Mouse (Mus musculus) stomach, embryonic 16.5 days (tissue): ENCODE measurements around the gene Atxn1. TPM values are rescaled to one million over a fixed set of nuclear protein-coding genes. Genes with fewer than 3 reads are reported as not detected.

Experiments used
- ATAC-seq: fragments of 200-750 bp; cut with Nextera tagmentation; 2 replicates; pipeline ENCODE4 v1.8.0; 2017; ENCODE audit warnings: moderate number of reproducible peaks, moderate TSS enrichment; ENCODE audit not compliant: insufficient read depth, low FRiP score
- H3K27ac ChIP-seq: fragments of 300-500 bp; sonication (generic); 2 replicates; pipeline ENCODE4 v1.5.1; 2014; ENCODE audit warnings: low read length
- H3K27me3 ChIP-seq: fragments of 300-500 bp; sonication (generic); 2 replicates; pipeline ENCODE4 v1.6.1; 2014; ENCODE audit warnings: low read length, control low read depth, mixed read lengths; ENCODE audit not compliant: control insufficient read depth, insufficient read depth
- H3K36me3 ChIP-seq: fragments of 300-500 bp; sonication (generic); 2 replicates; pipeline ENCODE4 v1.6.1; 2014; ENCODE audit warnings: low read length; ENCODE audit not compliant: control insufficient read depth, insufficient read depth
- H3K4me1 ChIP-seq: fragments of 300-500 bp; sonication (generic); 2 replicates; pipeline ENCODE4 v1.6.1; 2014; ENCODE audit warnings: low read length, control low read depth, mixed read lengths; ENCODE audit not compliant: control insufficient read depth, insufficient read depth
- H3K4me2 ChIP-seq: fragments of 300-500 bp; sonication (generic); 2 replicates; pipeline ENCODE4 v1.6.1; 2014; ENCODE audit warnings: low read depth, low read length, mixed read lengths
- H3K4me3 ChIP-seq: fragments of 300-500 bp; sonication (generic); replicated peaks from 2 replicates; pipeline ENCODE4 v1.5.1; 2014; ENCODE audit warnings: mild to moderate bottlenecking, low read length
- H3K9ac ChIP-seq: fragments of 300-500 bp; sonication (generic); 2 replicates; pipeline ENCODE4 v1.6.1; 2014; ENCODE audit warnings: low read length
- H3K9me3 ChIP-seq: fragments of 300-500 bp; sonication (generic); replicated peaks from 2 replicates; pipeline ENCODE4 v1.6.1; 2016; ENCODE audit warnings: low read length, control low read depth; ENCODE audit not compliant: control insufficient read depth
- WGBS: fragments of 180-500 bp; shearing (Covaris S2); extraction: QIAGEN DNeasy Blood & Tissue Kit; methylation state at CpG from one replicate; pipeline ENCODE4 v1.1.7; 2014; 5-methylcytosine and 5-hydroxymethylcytosine counted together
- polyA plus RNA-seq: library from polyadenylated mRNA; unstranded; fragments of >200 nt; fragmentation: Nextera tagmentation; extraction: Ambion mirVana; gene quantifications from 2 replicates; pipeline ENCODE4 v1.2.1, GENCODE M21; 2015

Gene Atxn1
- polyA plus RNA-seq, 1 experiment from 2014 or later: 7.8 TPM

- H3K36me3 ChIP-seq: no peaks in the 10 kb centered on the region
- 79% methylated on average over 8 of the region's 8 CpGs for WGBS
- H3K9ac ChIP-seq: no peak overlapping the region
- H3K27ac ChIP-seq: no peak overlapping the region
- ATAC-seq: no peak
- no peaks in the 10 kb centered on the region for H3K9me3 ChIP-seq
- H3K27me3 ChIP-seq: no peaks in the 10 kb centered on the region
- no peak overlapping the region for H3K4me3 ChIP-seq
- H3K4me1 ChIP-seq: no peaks in the 10 kb centered on the region
- no peak overlapping the region for H3K4me2 ChIP-seq
These were observed 336.5 kb downstream of the Atxn1 start for GRCm38 (mm10) chr13:45628341-45628740.

- no peak overlapping the region for H3K27ac ChIP-seq
- no peaks in the 10 kb centered on the region for H3K36me3 ChIP-seq
- no peaks in the 10 kb centered on the region for H3K27me3 ChIP-seq
- WGBS: 39% methylated on average over 8 of the region's 8 CpGs
- H3K4me3 ChIP-seq: no peak overlapping the region
- no peaks in the 10 kb centered on the region for H3K4me1 ChIP-seq
- H3K9me3 ChIP-seq: no peaks in the 10 kb centered on the region
- no peak overlapping the region for H3K9ac ChIP-seq
- H3K4me2 ChIP-seq: no peak overlapping the region
- ATAC-seq: no peak
These were observed 337.5 kb downstream of the Atxn1 start for GRCm38 (mm10) chr13:45627206-45627751.

GRCm38 (mm10) chr13:45625740-45626139, 339.1 kb downstream of the Atxn1 start:
- H3K4me1 ChIP-seq: no peaks in the 10 kb centered on the region
- H3K4me3 ChIP-seq: no peak overlapping the region
- H3K9ac ChIP-seq: no peak overlapping the region
- H3K9me3 ChIP-seq: no peaks in the 10 kb centered on the region
- H3K27ac ChIP-seq: no peak overlapping the region
- H3K36me3 ChIP-seq: no peaks in the 10 kb centered on the region
- no peak overlapping the region for H3K4me2 ChIP-seq
- no peak for ATAC-seq
- no peaks in the 10 kb centered on the region for H3K27me3 ChIP-seq
- 89% methylated on average over 5 of the region's 5 CpGs for WGBS

GRCm38 (mm10) chr13:45623846-45624245, 341.0 kb downstream of the Atxn1 start:
- no peak overlapping the region for H3K4me3 ChIP-seq
- no peaks in the 10 kb centered on the region for H3K36me3 ChIP-seq
- H3K27ac ChIP-seq: no peak overlapping the region
- H3K27me3 ChIP-seq: no peaks in the 10 kb centered on the region
- WGBS: 79% methylated on average over 1 of the region's 1 CpGs
- H3K4me1 ChIP-seq: no peaks in the 10 kb centered on the region
- no peak overlapping the region for H3K4me2 ChIP-seq
- no peak for ATAC-seq
- no peak overlapping the region for H3K9ac ChIP-seq
- no peaks in the 10 kb centered on the region for H3K9me3 ChIP-seq

- WGBS: 97% methylated on average over 4 of the region's 4 CpGs
- Histone ChIP-seq H3K9me3 (no peaks in the 10 kb centered on the region), H3K4me2 (no peak overlapping the region), H3K4me3 (no peak overlapping the region), H3K36me3 (no peaks in the 10 kb centered on the region), H3K27me3 (no peaks in the 10 kb centered on the region), H3K4me1 (no peaks in the 10 kb centered on the region), H3K9ac (no peak overlapping the region), H3K27ac (no peak overlapping the region)
- no peak for ATAC-seq
These were observed 341.8 kb downstream of the Atxn1 start for GRCm38 (mm10) chr13:45622871-45623546.

GRCm38 (mm10) chr13:45620687-45621086, 344.1 kb downstream of the Atxn1 start:
- Histone ChIP-seq H3K4me3 (no peak overlapping the region), H3K36me3 (no peaks in the 10 kb centered on the region), H3K4me1 (no peaks in the 10 kb centered on the region), H3K9ac (no peak overlapping the region), H3K27me3 (no peaks in the 10 kb centered on the region), H3K27ac (no peak overlapping the region), H3K9me3 (no peaks in the 10 kb centered on the region), H3K4me2 (no peak overlapping the region)
- 61% methylated on average over 12 of the region's 12 CpGs for WGBS
- ATAC-seq: peak; percentile 76; the same call in 1 of the 2 replicates

- no peak overlapping the region for H3K4me3 ChIP-seq
- H3K9me3 ChIP-seq: no peaks in the 10 kb centered on the region
- WGBS: 69% methylated on average over 7 of the region's 7 CpGs
- H3K9ac ChIP-seq: no peak overlapping the region
- H3K4me2 ChIP-seq: no peak overlapping the region
- no peaks in the 10 kb centered on the region for H3K36me3 ChIP-seq
- H3K27me3 ChIP-seq: no peaks in the 10 kb centered on the region
- no peaks in the 10 kb centered on the region for H3K4me1 ChIP-seq
- no peak overlapping the region for H3K27ac ChIP-seq
- no peak for ATAC-seq
These were observed 344.5 kb downstream of the Atxn1 start for GRCm38 (mm10) chr13:45620281-45620680.

- no peaks in the 10 kb centered on the region for H3K36me3 ChIP-seq
- ATAC-seq: no peak
- H3K4me2 ChIP-seq: no peak overlapping the region
- WGBS: 71% methylated on average over 6 of the region's 6 CpGs
- no peak overlapping the region for H3K9ac ChIP-seq
- no peaks in the 10 kb centered on the region for H3K9me3 ChIP-seq
- no peaks in the 10 kb centered on the region for H3K27me3 ChIP-seq
- H3K4me1 ChIP-seq: no peaks in the 10 kb centered on the region
- H3K4me3 ChIP-seq: no peak overlapping the region
- H3K27ac ChIP-seq: no peak overlapping the region
These were observed 346.8 kb downstream of the Atxn1 start for GRCm38 (mm10) chr13:45617988-45618387.

- Histone ChIP-seq H3K4me3 (no peak overlapping the region), H3K4me1 (no peaks in the 10 kb centered on the region), H3K27me3 (no peaks in the 10 kb centered on the region), H3K9me3 (no peaks in the 10 kb centered on the region), H3K36me3 (no peaks in the 10 kb centered on the region), H3K27ac (no peak overlapping the region), H3K4me2 (no peak overlapping the region), H3K9ac (no peak overlapping the region)
- ATAC-seq: no peak
- 70% methylated on average over 11 of the region's 11 CpGs for WGBS
These were observed 350.0 kb downstream of the Atxn1 start for GRCm38 (mm10) chr13:45614762-45615161.
